Mouse (Mus musculus): ENCODE measurements at regions not wholly inside any gene's neighbourhood (a gene's known extent, or its start where the extent isn't known, plus 50 kb on each side); places are given as distances from the start of the nearest gene placed in this dataset.

- Histone ChIP-seq H3K9me3 (no peaks in the 10 kb centered on the region), H3K27me3 (no peaks in the 10 kb centered on the region), H3K4me2 (no peak overlapping the region), H3K4me1 (no peaks in the 10 kb centered on the region), H3K4me3 (replicated peaks) (no peak overlapping the region), H3K27ac (no peak overlapping the region), H3K9ac (no peak overlapping the region), H3K36me3 (replicated peaks) (no peaks in the 10 kb centered on the region)
- no peak for ATAC-seq (ENCODE audit: low FRiP score)
- 88% methylated on average over 4 of the region's 4 CpGs for WGBS
These were observed 57.1 kb upstream of the Mast4 start for GRCm38 (mm10) chr13:103391396-103391795.

GRCm38 (mm10) chr13:103390991-103391390 is 56.7 kb upstream of the Mast4 start:
- no peak for ATAC-seq (ENCODE audit: low FRiP score)
- Histone ChIP-seq H3K4me1 (no peaks in the 10 kb centered on the region), H3K9ac (no peak overlapping the region), H3K9me3 (no peaks in the 10 kb centered on the region), H3K4me2 (no peak overlapping the region), H3K27me3 (no peaks in the 10 kb centered on the region), H3K27ac (no peak overlapping the region), H3K4me3 (replicated peaks) (no peak overlapping the region), H3K36me3 (replicated peaks) (no peaks in the 10 kb centered on the region)
- 91% methylated on average over 3 of the region's 3 CpGs for WGBS

GRCm38 (mm10) chr13:103386948-103387347 is 52.7 kb upstream of the Mast4 start:
- WGBS, result 96% methylated on average over 5 of the region's 5 CpGs
- no peak overlapping the region for H3K27ac ChIP-seq
- no peak overlapping the region for H3K4me3 ChIP-seq (replicated peaks)
- ATAC-seq (ENCODE audit: low FRiP score), result no peak
- H3K4me2 ChIP-seq, result no peak overlapping the region
- H3K27me3 ChIP-seq, result no peaks in the 10 kb centered on the region
- no peak overlapping the region for H3K9ac ChIP-seq
- H3K4me1 ChIP-seq, result no peaks in the 10 kb centered on the region
- H3K9me3 ChIP-seq, result no peaks in the 10 kb centered on the region
- no peaks in the 10 kb centered on the region for H3K36me3 ChIP-seq (replicated peaks)

All from forebrain, embryonic 12.5 days (tissue).